Mouse (Mus musculus) cerebellum, adult 2 months (tissue): ENCODE results near the gene Ugt1a7c.

Source experiments
- CTCF ChIP-seq: fragments of 200-500 bp; IDR thresholded peaks from 2 replicates; pipeline ENCODE4 v1.5.1; 2011; ENCODE audit warnings: low read depth, mild to moderate bottlenecking, control low read depth, low read length, moderate library complexity, borderline replicate concordance; ENCODE audit not compliant: insufficient read depth
- POLR2A ChIP-seq: fragments of 200-500 bp; IDR thresholded peaks from 2 replicates; pipeline ENCODE4 v1.6.1; 2011; ENCODE audit warnings: low read length, control low read depth, borderline replicate concordance; ENCODE audit not compliant: insufficient read depth

DNA sequence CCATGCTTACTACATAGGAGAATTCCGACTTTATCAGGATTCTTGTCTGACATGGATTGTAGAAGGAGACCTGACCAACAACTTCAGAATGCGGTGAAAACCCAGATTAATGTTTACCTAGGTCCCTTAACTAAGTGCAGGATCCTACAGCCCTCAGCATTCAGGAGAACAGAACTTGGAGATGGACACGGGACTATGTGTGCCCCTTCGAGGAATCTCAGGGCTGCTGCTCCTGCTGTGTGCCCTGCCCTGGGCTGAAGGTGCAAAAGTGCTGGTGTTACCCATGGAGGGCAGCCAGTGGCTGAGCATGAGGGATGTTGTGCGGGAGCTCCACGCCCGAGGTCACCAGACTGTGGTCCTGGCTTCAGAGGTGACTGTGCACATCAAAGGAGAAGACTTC is 105.6 kb downstream of the Ugt1a7c start, which contains the start of gene Ugt1a2:
- TF ChIP-seq CTCF, result no peak
- TF ChIP-seq POLR2A, result no peak
